8 mouse cellular contexts compared by ENCODE assay signal in the genomic region with DNA sequence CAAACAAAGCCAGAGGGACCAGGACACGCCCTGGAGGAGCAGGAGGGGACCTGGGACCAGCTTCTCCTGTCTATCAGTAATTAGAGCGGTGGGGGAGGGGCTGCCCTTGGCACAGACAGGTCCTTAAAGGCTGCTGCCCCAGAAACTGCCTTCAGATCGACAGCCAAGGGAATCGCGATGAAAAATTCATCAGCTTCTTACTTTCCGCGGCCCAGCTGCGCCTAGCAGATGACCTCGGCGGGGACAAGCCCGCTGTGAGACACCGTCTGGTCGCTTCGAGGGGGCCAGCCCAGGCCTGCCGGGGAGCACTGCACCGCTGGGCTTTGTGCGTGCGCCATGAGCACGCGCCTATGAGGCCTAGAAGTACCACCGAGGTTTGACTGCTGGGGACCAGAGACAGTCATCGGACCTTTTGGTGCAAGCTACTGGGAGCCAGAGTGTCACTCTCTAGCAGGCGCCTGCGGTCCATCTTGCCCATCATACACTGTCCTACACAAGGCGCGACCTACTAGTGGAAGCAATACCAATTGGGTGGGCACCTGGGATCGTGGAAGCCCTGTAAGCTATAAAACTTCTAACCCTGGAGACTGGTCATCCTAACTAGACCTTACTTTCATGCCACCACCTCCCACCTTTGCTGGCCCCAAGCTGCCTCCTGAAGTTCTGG. TPM values are rescaled to one million over a fixed set of nuclear protein-coding genes. Genes with fewer than 3 reads are reported as not detected.
A peak's percentile ranks its signal among the peaks of the same experiment; 100 is the strongest.
DNase-seq lines count a peak whose midpoint lies in the region; ATAC-seq lines count a peak whose summit lies in the region.

No protein-coding gene starts in this region.

- peak; percentile 8 for DNase-seq in adrenal gland, adult 2 months
- DNase-seq in adrenal gland, adult 8-10 months, result no peak
- DNase-seq in ES-CJ7 (ENCODE audit: low read depth, low spot score), result peak; percentile 56
- DNase-seq in embryonic facial prominence, embryonic 11.5 days (ENCODE audit: low spot score), result peak; percentile 38
- DNase-seq in right cerebral cortex, postnatal 25 days, result peak; percentile 36
- no peak for DNase-seq in urinary bladder, postnatal 14 days (ENCODE audit: low spot score)

- no peaks in the 10 kb centered on the region for H3K36me3 ChIP-seq in embryonic facial prominence, embryonic 11.5 days (replicated peaks; ENCODE audit: control insufficient read depth, insufficient read depth, low read depth, low read length)
- no peaks in the 10 kb centered on the region for H3K36me3 ChIP-seq in hindbrain, embryonic 15.5 days
- no peaks in the 10 kb centered on the region for H3K36me3 ChIP-seq in liver, embryonic 15.5 days (replicated peaks)

- H3K4me1 ChIP-seq in embryonic facial prominence, embryonic 11.5 days (ENCODE audit: control insufficient read depth, insufficient read depth, low read length), result no peaks in the 10 kb centered on the region
- H3K4me1 ChIP-seq in hindbrain, embryonic 15.5 days (replicated peaks), result peaks cover 21% of the 10 kb centered on the region
- H3K4me1 ChIP-seq in liver, embryonic 15.5 days (replicated peaks), result peaks cover 6% of the 10 kb centered on the region; the same call in 1 of the 2 replicates

- H3K9me3 ChIP-seq in embryonic facial prominence, embryonic 11.5 days (replicated peaks; ENCODE audit: control insufficient read depth, low read length), result no peaks in the 10 kb centered on the region
- H3K9me3 ChIP-seq in hindbrain, embryonic 15.5 days, result no peaks in the 10 kb centered on the region
- H3K9me3 ChIP-seq in liver, embryonic 15.5 days (replicated peaks), result no peaks in the 10 kb centered on the region

- ATAC-seq in embryonic facial prominence, embryonic 11.5 days (replicated peaks; ENCODE audit: insufficient number of reproducible peaks, low FRiP score, low TSS enrichment, low read depth), result peak; percentile 68
- peak; percentile 51 for ATAC-seq in hindbrain, embryonic 15.5 days (ENCODE audit: low FRiP score, low read depth)
- ATAC-seq in liver, embryonic 15.5 days (ENCODE audit: insufficient read depth), result no peak

- no peak overlapping the region for H3K27ac ChIP-seq in embryonic facial prominence, embryonic 11.5 days (replicated peaks; ENCODE audit: low read depth, low read length)
- peak overlapping the region; percentile 85 for H3K27ac ChIP-seq in hindbrain, embryonic 15.5 days (replicated peaks)
- no peak overlapping the region for H3K27ac ChIP-seq in liver, embryonic 15.5 days (replicated peaks)

- peak overlapping the region; percentile 72 for H3K4me2 ChIP-seq in embryonic facial prominence, embryonic 11.5 days (ENCODE audit: low read depth, low read length)
- peak overlapping the region; percentile 71 for H3K4me2 ChIP-seq in hindbrain, embryonic 15.5 days
- peak overlapping the region; percentile 61 for H3K4me2 ChIP-seq in liver, embryonic 15.5 days

- H3K9ac ChIP-seq in embryonic facial prominence, embryonic 11.5 days (replicated peaks; ENCODE audit: low read length), result peak overlapping the region; percentile 58
- peak overlapping the region; percentile 49; the same call in 1 of the 2 replicates for H3K9ac ChIP-seq in hindbrain, embryonic 15.5 days
- H3K9ac ChIP-seq in liver, embryonic 15.5 days, result no peak overlapping the region

- H3K4me3 ChIP-seq in embryonic facial prominence, embryonic 11.5 days (ENCODE audit: low read depth, low read length), result no peak overlapping the region; the same call in 1 of the 2 replicates
- H3K4me3 ChIP-seq in hindbrain, embryonic 15.5 days, result peak overlapping the region; percentile 31; the same call in 1 of the 2 replicates
- no peak overlapping the region for H3K4me3 ChIP-seq in liver, embryonic 15.5 days (replicated peaks)

- WGBS in embryonic facial prominence, embryonic 11.5 days, result 12% methylated on average over 27 of the region's 27 CpGs
- 14% methylated on average over 27 of the region's 27 CpGs for WGBS in hindbrain, embryonic 15.5 days
- 24% methylated on average over 27 of the region's 27 CpGs for WGBS in liver, embryonic 15.5 days (ENCODE audit: insufficient replicate concordance)

- H3K27me3 ChIP-seq in embryonic facial prominence, embryonic 11.5 days (ENCODE audit: control insufficient read depth, insufficient read depth, low read length), result 0 out of 2 replicates have a peak, but pooled peaks cover 2% of the 10 kb centered on the region
- no peaks in the 10 kb centered on the region for H3K27me3 ChIP-seq in hindbrain, embryonic 15.5 days
- peaks cover 17% of the 10 kb centered on the region for H3K27me3 ChIP-seq in liver, embryonic 15.5 days

RNA-seq across cellular contexts. Expression of a gene that starts 33.3 kb away (rescaled TPM):
- total RNA-seq in adrenal gland, adult 2 months (2021), result 1 to 10 TPM; 5.9 to 6.0 TPM
- 2.1 and 2.4 TPM in 2 replicates for polyA plus RNA-seq in adrenal gland, adult 2 months (2012; rRNA removed)
- total RNA-seq in adrenal gland, adult 8-10 months (2022), result 10 to 100 TPM in 2 of 4 experiments, 1 to 10 TPM in 2; 3.6 to 11.2 (median 8.0) TPM
- 4.9 and 5.5 TPM in 2 replicates for polyA plus RNA-seq in embryonic facial prominence, embryonic 11.5 days (2014; fragmentation: Nextera tagmentation; extraction: Ambion mirVana)
- 6.9 and 9.4 TPM in 2 replicates for polyA plus RNA-seq in hindbrain, embryonic 15.5 days (2015; fragmentation: Nextera tagmentation; extraction: Ambion mirVana)
- 15.6 TPM in 2 replicates for polyA plus RNA-seq in liver, embryonic 15.5 days (2015; fragmentation: Nextera tagmentation; extraction: Ambion mirVana)

Comparison
In these comparisons a context has a peak if more than half of its experiments do, and no peak if none do; other contexts are left out.
1. DNase-seq: peak in adrenal gland, adult 2 months (single experiment), ES-CJ7 (single experiment), embryonic facial prominence, embryonic 11.5 days (single experiment) and right cerebral cortex, postnatal 25 days (single experiment); none in adrenal gland, adult 8-10 months (single experiment) and urinary bladder, postnatal 14 days (single experiment).
2. Peak in every context shown above with its lines, with median percentiles within 50 percentile points of each other: H3K4me2 ChIP-seq.